Mouse (Mus musculus) neural tube, embryonic 11.5 days (tissue): ENCODE measurements at regions not wholly inside any gene's neighbourhood (a gene's known extent, or its start where the extent isn't known, plus 50 kb on each side); places are given as distances from the start of the nearest gene placed in this dataset.

Experiments
- ATAC-seq: fragments of 200-750 bp; cut with Nextera tagmentation; 2 replicates; pipeline ENCODE4 v1.8.0; 2017; ENCODE audit warnings: moderate number of reproducible peaks, mild to moderate bottlenecking, moderate TSS enrichment, moderate library complexity; ENCODE audit not compliant: insufficient read depth, low FRiP score, low TSS enrichment
- DNase-seq: peaks from one replicate; pipeline ENCODE4 v3.0.0-alpha.2; 2015; ENCODE audit warnings: low spot score
- H3K27ac ChIP-seq: fragments of 300-500 bp; sonication (generic); 2 replicates; pipeline ENCODE4 v1.5.1; 2014; ENCODE audit warnings: low read depth, mild to moderate bottlenecking, low read length
- H3K27me3 ChIP-seq: fragments of 300-500 bp; sonication (generic); 2 replicates; pipeline ENCODE4 v1.6.1; 2014; ENCODE audit warnings: mild to moderate bottlenecking, low read length, mixed read lengths; ENCODE audit not compliant: control insufficient read depth, insufficient read depth
- H3K36me3 ChIP-seq: fragments of 300-500 bp; sonication (generic); 2 replicates; pipeline ENCODE4 v1.6.1; 2014; ENCODE audit warnings: mild to moderate bottlenecking, low read length, moderate library complexity, mixed read lengths; ENCODE audit not compliant: control insufficient read depth, insufficient read depth
- H3K4me1 ChIP-seq: fragments of 300-500 bp; sonication (generic); 2 replicates; pipeline ENCODE4 v1.6.1; 2014; ENCODE audit warnings: low read length, mixed read lengths; ENCODE audit not compliant: control insufficient read depth, insufficient read depth
- H3K4me2 ChIP-seq: fragments of 300-500 bp; sonication (generic); 2 replicates; pipeline ENCODE4 v1.6.1; 2014; ENCODE audit warnings: low read depth, mild to moderate bottlenecking, moderate library complexity
- H3K4me3 ChIP-seq: fragments of 300-500 bp; sonication (generic); 2 replicates; pipeline ENCODE4 v1.5.1; 2014; ENCODE audit warnings: low read depth, low read length
- H3K9ac ChIP-seq: fragments of 300-500 bp; sonication (generic); 2 replicates; pipeline ENCODE4 v1.6.1; 2014; ENCODE audit warnings: mild to moderate bottlenecking, low read length
- H3K9me3 ChIP-seq: fragments of 300-500 bp; sonication (generic); 2 replicates; pipeline ENCODE4 v1.6.1; 2016; ENCODE audit warnings: low read length; ENCODE audit not compliant: control insufficient read depth
- WGBS: fragments of 180-500 bp; shearing (Covaris S2); extraction: QIAGEN DNeasy Blood & Tissue Kit; methylation state at CpG from one replicate; pipeline ENCODE4 v1.1.7; 2014; 5-methylcytosine and 5-hydroxymethylcytosine counted together

- no peaks in the 10 kb centered on the region for H3K27me3 ChIP-seq
- no peaks in the 10 kb centered on the region for H3K36me3 ChIP-seq
- H3K4me2 ChIP-seq, result no peak overlapping the region
- ATAC-seq (no peak), DNase-seq (no peak)
- no peak overlapping the region for H3K9ac ChIP-seq
- H3K4me3 ChIP-seq, result no peak overlapping the region
- H3K9me3 ChIP-seq, result no peaks in the 10 kb centered on the region
- H3K4me1 ChIP-seq, result no peaks in the 10 kb centered on the region
- WGBS, result 90% methylated on average over 1 of the region's 1 CpGs
- H3K27ac ChIP-seq, result no peak overlapping the region
Measured at GRCm38 (mm10) chr3:80025795-80026194, 141.5 kb downstream of the Fam198b start.

GRCm38 (mm10) chr3:80033071-80033470 is 148.7 kb downstream of the Fam198b start:
- no peak for ATAC-seq

GRCm38 (mm10) chr3:80038553-80039129 is 154.3 kb downstream of the Fam198b start:
- ATAC-seq (no peak), DNase-seq (no peak)
- no peaks in the 10 kb centered on the region for H3K36me3 ChIP-seq
- no peak overlapping the region for H3K27ac ChIP-seq
- 78% methylated on average over 11 of the region's 11 CpGs for WGBS
- no peak overlapping the region for H3K9ac ChIP-seq
- no peaks in the 10 kb centered on the region for H3K27me3 ChIP-seq
- no peaks in the 10 kb centered on the region for H3K4me1 ChIP-seq
- H3K4me3 ChIP-seq, result no peak overlapping the region
- no peaks in the 10 kb centered on the region for H3K9me3 ChIP-seq
- H3K4me2 ChIP-seq, result no peak overlapping the region

More at GRCm38 (mm10) chr3:80033071-80033470, 148.7 kb downstream of the Fam198b start:
- H3K4me3 ChIP-seq, result no peak overlapping the region
- DNase-seq, result no peak
- WGBS, result 69% methylated on average over 3 of the region's 3 CpGs
- no peak overlapping the region for H3K27ac ChIP-seq
- H3K9me3 ChIP-seq, result no peaks in the 10 kb centered on the region
- no peaks in the 10 kb centered on the region for H3K36me3 ChIP-seq
- H3K4me1 ChIP-seq, result no peaks in the 10 kb centered on the region
- H3K9ac ChIP-seq, result no peak overlapping the region
- no peaks in the 10 kb centered on the region for H3K27me3 ChIP-seq
- no peak overlapping the region for H3K4me2 ChIP-seq

- Histone ChIP-seq H3K4me2 (no peak overlapping the region), H3K9ac (no peak overlapping the region), H3K27ac (no peak overlapping the region), H3K9me3 (no peaks in the 10 kb centered on the region), H3K27me3 (no peaks in the 10 kb centered on the region), H3K36me3 (no peaks in the 10 kb centered on the region), H3K4me3 (no peak overlapping the region), H3K4me1 (no peaks in the 10 kb centered on the region)
- WGBS, result 87% methylated on average over 5 of the region's 5 CpGs
- no peak for ATAC-seq
- DNase-seq, result no peak
Measured at GRCm38 (mm10) chr3:80042756-80043484, 158.6 kb downstream of the Fam198b start.

GRCm38 (mm10) chr3:80049495-80050225 is 165.3 kb downstream of the Fam198b start:
- no peaks in the 10 kb centered on the region for H3K4me1 ChIP-seq
- no peak overlapping the region for H3K4me2 ChIP-seq
- H3K27ac ChIP-seq, result no peak overlapping the region
- H3K9ac ChIP-seq, result no peak overlapping the region
- ATAC-seq (no peak), DNase-seq (no peak)
- no peaks in the 10 kb centered on the region for H3K9me3 ChIP-seq
- H3K36me3 ChIP-seq, result no peaks in the 10 kb centered on the region
- no peak overlapping the region for H3K4me3 ChIP-seq
- no peaks in the 10 kb centered on the region for H3K27me3 ChIP-seq
- 88% methylated on average over 5 of the region's 5 CpGs for WGBS

GRCm38 (mm10) chr3:80050920-80051319 is 166.6 kb downstream of the Fam198b start:
- DNase-seq (no peak), ATAC-seq (no peak)
- Histone ChIP-seq H3K36me3 (no peaks in the 10 kb centered on the region), H3K27ac (no peak overlapping the region), H3K4me3 (no peak overlapping the region), H3K4me2 (no peak overlapping the region), H3K4me1 (no peaks in the 10 kb centered on the region), H3K9me3 (no peaks in the 10 kb centered on the region), H3K27me3 (no peaks in the 10 kb centered on the region), H3K9ac (no peak overlapping the region)
- WGBS, result 83% methylated on average over 4 of the region's 4 CpGs

GRCm38 (mm10) chr3:80051963-80052362 is 167.6 kb downstream of the Fam198b start:
- ATAC-seq, result no peak
- H3K4me1 ChIP-seq, result no peaks in the 10 kb centered on the region
- no peak overlapping the region for H3K27ac ChIP-seq
- no peak for DNase-seq
- H3K27me3 ChIP-seq, result no peaks in the 10 kb centered on the region
- no peak overlapping the region for H3K4me2 ChIP-seq
- no peaks in the 10 kb centered on the region for H3K9me3 ChIP-seq
- H3K36me3 ChIP-seq, result no peaks in the 10 kb centered on the region
- 82% methylated on average over 4 of the region's 4 CpGs for WGBS
- H3K4me3 ChIP-seq, result no peak overlapping the region
- H3K9ac ChIP-seq, result no peak overlapping the region

GRCm38 (mm10) chr3:80052879-80053278 is 168.5 kb downstream of the Fam198b start:
- H3K27ac ChIP-seq, result no peak overlapping the region
- no peak overlapping the region for H3K4me3 ChIP-seq
- no peaks in the 10 kb centered on the region for H3K9me3 ChIP-seq
- ATAC-seq (no peak), DNase-seq (no peak)
- H3K27me3 ChIP-seq, result no peaks in the 10 kb centered on the region
- H3K4me1 ChIP-seq, result no peaks in the 10 kb centered on the region
- H3K36me3 ChIP-seq, result no peaks in the 10 kb centered on the region
- no peak overlapping the region for H3K9ac ChIP-seq
- WGBS, result 68% methylated on average over 3 of the region's 3 CpGs
- H3K4me2 ChIP-seq, result no peak overlapping the region
